Mouse (Mus musculus): Measurements from ENCODE around the gene Mnat1. TPM values are rescaled to one million over a fixed set of nuclear protein-coding genes. Genes with fewer than 3 reads are reported as not detected.

The Mnat1 gene
- 2.5 TPM in 2 replicates for polyA plus RNA-seq (2012; rRNA removed)

DNA sequence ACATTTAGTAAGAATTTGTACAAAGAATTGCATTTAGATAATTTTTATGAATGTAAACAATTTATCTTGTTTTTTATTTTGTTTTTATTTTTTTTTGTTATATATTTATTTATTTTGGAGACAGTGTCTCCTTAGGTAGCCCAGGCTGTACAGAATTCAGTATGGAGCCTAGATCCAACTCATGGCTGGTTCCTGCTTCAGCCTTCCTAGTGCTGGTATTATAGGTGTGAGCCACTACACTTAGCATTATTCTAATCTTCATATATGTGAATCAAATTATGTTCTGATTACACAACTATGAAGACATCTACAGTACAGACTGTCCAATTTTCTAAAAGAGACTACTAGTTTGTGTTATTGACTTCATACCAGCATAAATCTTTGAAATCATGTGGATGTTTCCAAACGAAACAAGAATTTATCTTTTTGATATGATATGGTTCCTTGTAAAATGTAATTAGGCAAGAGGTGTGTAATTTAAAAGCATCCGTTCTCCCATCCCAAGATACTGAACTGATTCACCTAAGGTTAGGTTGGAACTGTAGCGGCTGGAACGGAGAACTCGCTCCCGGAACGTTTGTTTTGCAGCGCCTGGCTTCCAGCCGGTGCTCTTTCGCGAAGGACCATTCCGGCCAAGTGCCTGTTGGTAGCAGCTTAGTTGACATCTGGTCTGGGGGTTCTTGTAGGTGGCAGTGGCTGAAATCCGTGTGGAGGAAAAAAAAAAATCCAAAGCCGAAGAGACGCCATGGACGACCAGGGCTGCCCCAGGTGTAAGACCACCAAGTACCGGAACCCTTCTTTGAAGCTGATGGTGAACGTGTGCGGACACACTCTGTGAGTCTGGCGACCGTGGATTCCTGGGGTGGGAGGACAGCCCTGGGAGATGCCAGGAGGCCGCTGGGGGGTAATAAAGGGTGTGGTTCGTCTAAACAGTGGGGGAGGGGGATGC is at the start of gene Mnat1:
Gene Mnat1 (plus strand): TSS at position 625 of the 949 bp plus-strand sequence.

DNA sequence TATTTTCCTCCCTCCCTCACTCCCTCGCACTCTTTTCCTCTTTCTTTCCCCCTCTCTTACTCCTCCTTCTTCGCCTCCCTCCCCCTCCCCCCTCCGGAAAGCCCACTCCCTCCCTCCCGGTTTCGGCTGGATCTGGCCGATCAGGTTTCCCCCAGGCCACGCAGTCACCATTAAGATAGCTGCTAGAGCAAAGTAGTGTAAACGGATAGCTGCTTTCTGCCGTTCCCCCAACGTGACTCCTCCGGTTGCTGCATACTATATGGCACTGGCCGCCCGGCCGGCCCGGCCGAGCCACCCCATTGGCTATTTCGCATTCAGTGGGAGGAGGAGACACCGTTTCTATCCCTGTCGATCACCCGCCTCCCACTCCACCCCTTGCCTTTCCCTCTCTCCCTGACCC is 10.3 kb upstream of the Mnat1 start, which contains the start of gene Six4:
Gene Six4 (minus strand): TSS at position 261 of the 400 bp plus-strand sequence.

DNA sequence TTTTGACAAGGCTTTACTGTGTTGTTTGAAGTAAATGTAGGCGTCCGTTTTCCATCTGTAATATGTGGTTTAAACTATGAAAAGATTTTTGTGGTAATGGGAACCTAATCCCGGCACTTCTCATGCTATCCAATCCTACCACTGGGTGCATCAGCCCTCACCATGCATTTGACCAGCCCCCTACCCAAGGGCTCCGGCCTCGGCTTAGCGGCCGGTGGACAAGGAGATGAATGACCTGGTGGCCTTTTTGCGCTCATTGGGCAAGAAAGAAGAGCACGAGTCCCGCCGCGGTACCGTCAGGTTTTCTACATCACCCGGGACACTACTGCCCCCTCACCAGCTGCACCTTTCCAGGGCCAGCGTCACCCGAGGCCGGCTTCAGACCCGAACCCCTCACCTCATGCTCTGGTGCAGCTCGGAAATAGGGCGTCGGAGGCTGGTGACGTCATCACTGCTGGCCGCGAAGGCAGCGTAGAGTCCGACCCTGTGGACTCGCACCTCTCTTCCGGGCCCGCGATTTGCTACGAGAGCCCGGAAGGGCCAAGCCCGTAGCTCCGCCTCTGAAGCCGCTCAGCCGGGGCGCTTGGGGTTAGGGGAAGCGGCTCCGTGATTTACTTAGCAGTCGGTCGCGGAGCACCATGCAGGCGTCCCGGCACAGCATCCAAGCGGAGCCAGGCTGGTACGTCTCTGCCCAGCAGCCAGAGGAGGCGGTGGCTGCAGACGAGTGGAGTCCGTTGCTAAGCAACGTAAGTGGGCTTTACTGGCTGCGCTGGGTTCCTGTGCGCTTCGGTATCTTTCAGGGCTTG is 163.0 kb downstream of the Mnat1 start, which contains the start of the genes Trmt5 and Slc38a6:
Gene Trmt5 (minus strand): TSS at position 424 of the 806 bp plus-strand sequence.
Gene Slc38a6 (plus strand): TSS at position 493 of the 806 bp plus-strand sequence.

Other genes starting within 250 kb of the Mnat1 start
- gene Six6, start 183.8 kb upstream of the Mnat1 start, polyA plus RNA-seq (2012; rRNA removed) = not detected in 2 replicates
- not detected in 2 replicates for gene 4930447C04Rik, start 182.9 kb upstream of the Mnat1 start, polyA plus RNA-seq (2012; rRNA removed)
- gene Six1, start 69.8 kb upstream of the Mnat1 start, polyA plus RNA-seq (2012; rRNA removed) = not detected in 2 replicates
- gene Six4, start 10.3 kb upstream of the Mnat1 start, polyA plus RNA-seq (2012; rRNA removed) = 0.15 and 0.24 TPM in 2 replicates
- 1.7 and 2.0 TPM in 2 replicates for gene Trmt5, start 163.0 kb downstream of the Mnat1 start, polyA plus RNA-seq (2012; rRNA removed)
- gene Slc38a6, start 163.1 kb downstream of the Mnat1 start, polyA plus RNA-seq (2012; rRNA removed) = 4.9 and 9.8 TPM in 2 replicates